Mouse (Mus musculus): Measurements from ENCODE around the gene Snx33. TPM values are rescaled to one million over a fixed set of nuclear protein-coding genes. Genes with fewer than 3 reads are reported as not detected.
A peak's percentile ranks its signal among the peaks of the same experiment; 100 is the strongest.

The Snx33 gene
- polyA plus RNA-seq, 1 experiment from 2014 or later: 6.5 TPM

DNA sequence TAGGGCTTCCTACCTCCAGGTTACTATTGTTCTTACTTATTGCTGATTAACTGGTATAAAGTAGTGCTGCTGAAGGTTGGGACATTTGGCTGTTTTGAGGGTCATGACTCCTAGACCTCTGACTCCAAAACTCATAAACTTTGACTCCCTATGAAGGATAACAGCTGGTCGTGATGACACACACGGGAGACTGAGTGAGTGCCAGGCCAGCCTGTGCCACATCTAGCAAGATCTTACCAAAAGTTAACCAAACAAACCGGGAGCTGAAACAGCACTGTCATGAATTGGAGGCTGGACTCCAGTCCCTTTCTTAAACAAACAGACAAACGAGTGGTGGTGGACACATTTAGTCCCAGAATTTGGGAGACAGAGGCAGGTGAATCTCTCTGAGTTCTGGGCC lies 1.3 kb upstream of the Snx33 start:
- H3K27ac ChIP-seq (ENCODE audit: low read depth, low read length): no peak overlapping the region
- no peaks in the 10 kb centered on the region for H3K36me3 ChIP-seq (ENCODE audit: control insufficient read depth, insufficient read depth, low read length)
- no peaks in the 10 kb centered on the region for H3K9me3 ChIP-seq (ENCODE audit: control insufficient read depth, low read length)
- no peak for ATAC-seq (ENCODE audit: insufficient read depth, low FRiP score, low TSS enrichment)
- no peak for DNase-seq (ENCODE audit: low spot score)
- H3K9ac ChIP-seq (ENCODE audit: low read length): no peak overlapping the region
- H3K4me2 ChIP-seq (ENCODE audit: low read depth): no peak overlapping the region
- no peak overlapping the region for H3K4me3 ChIP-seq (ENCODE audit: low read depth, low read length)
- no peaks in the 10 kb centered on the region for H3K27me3 ChIP-seq (ENCODE audit: control insufficient read depth, insufficient read depth, low read length)
- peaks cover 21% of the 10 kb centered on the region for H3K4me1 ChIP-seq (ENCODE audit: control insufficient read depth, insufficient read depth, low read length)
- 56% methylated on average over 4 of the region's 4 CpGs for WGBS

DNA sequence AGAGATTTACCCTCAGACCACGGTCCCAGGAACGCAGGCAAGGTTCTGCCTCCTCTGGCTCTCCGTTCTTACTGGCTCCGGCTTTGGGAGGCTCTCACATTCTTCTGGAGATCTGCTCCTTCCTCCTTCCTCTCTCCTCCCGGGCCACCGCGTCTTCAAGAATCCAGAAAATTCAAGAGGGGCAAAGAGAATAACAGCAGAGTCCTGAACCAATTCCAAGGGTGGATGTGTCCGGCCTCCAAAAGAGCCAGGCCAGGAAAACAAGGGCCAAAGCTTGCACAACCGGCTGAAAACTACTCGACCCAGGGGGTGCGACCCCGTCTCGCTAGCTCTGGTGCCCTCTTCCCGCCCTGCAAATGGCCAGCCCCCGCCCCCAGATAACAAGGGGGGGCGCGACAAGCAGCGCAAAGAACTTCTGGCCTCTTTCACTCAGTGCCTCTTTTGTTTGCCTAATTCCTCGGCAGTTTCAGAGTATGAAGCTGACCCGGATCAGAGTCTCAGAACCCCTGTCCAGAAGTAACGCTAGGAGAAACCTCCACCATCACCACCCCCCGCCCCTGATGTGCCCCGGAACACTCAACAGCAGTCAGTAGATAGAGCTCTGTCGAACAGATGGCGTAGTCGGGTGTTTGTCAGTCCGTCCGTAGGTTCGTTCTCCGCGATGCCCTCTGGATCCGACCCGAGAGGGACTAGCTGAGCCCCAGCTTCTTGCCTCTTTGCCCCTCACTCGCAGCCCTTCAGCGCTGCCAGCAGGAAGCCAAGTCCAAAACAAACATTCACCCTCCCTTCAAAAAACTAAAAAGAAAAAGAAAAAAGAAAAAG lies 769 bp downstream of the Snx33 start:
- DNase-seq (ENCODE audit: low spot score) (peak; percentile 58), ATAC-seq (ENCODE audit: insufficient read depth, low FRiP score, low TSS enrichment) (0 out of 2 replicates have a peak, but pooled peaks have one; percentile 25)
- H3K4me3 ChIP-seq (ENCODE audit: low read depth, low read length): peak overlapping the region; percentile 44
- peak overlapping the region; percentile 65 for H3K27ac ChIP-seq (ENCODE audit: low read depth, low read length)
- no peaks in the 10 kb centered on the region for H3K9me3 ChIP-seq (ENCODE audit: control insufficient read depth, low read length)
- H3K4me1 ChIP-seq (ENCODE audit: control insufficient read depth, insufficient read depth, low read length): peaks cover 31% of the 10 kb centered on the region
- no peaks in the 10 kb centered on the region for H3K36me3 ChIP-seq (ENCODE audit: control insufficient read depth, insufficient read depth, low read length)
- no peaks in the 10 kb centered on the region for H3K27me3 ChIP-seq (ENCODE audit: control insufficient read depth, insufficient read depth, low read length)
- H3K4me2 ChIP-seq (ENCODE audit: low read depth): peak overlapping the region; percentile 82
- peak overlapping the region; percentile 62 for H3K9ac ChIP-seq (ENCODE audit: low read length)
- under 1% methylated on average over 35 of the region's 35 CpGs for WGBS

DNA sequence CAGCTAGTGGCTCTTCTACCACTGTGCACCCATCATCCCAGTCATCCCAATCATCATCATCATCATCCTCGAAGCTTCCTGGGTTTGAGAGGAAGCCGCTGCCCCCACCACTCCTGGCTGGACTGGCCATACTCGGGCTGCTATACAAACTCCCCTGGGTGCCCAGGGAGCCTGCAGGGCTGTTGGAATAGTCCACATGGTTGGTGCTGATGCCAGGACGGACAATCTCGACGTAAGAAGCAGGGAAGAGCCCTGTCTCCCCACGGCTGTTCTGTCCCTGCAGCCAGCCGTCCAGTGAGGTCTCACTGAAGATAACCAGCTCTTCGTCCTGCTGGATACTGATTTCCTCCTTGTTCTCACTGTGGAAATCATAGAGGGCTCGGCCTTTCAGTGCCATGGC lies 1.8 kb downstream of the Snx33 start:
- Histone ChIP-seq H3K36me3 (ENCODE audit: control insufficient read depth, insufficient read depth, low read length) (no peaks in the 10 kb centered on the region), H3K9me3 (ENCODE audit: control insufficient read depth, low read length) (no peaks in the 10 kb centered on the region), H3K9ac (ENCODE audit: low read length) (no peak overlapping the region), H3K27ac (ENCODE audit: low read depth, low read length) (no peak overlapping the region), H3K27me3 (ENCODE audit: control insufficient read depth, insufficient read depth, low read length) (no peaks in the 10 kb centered on the region), H3K4me3 (ENCODE audit: low read depth, low read length) (no peak overlapping the region; the same call in 1 of the 2 replicates), H3K4me1 (ENCODE audit: control insufficient read depth, insufficient read depth, low read length) (peaks cover 31% of the 10 kb centered on the region), H3K4me2 (ENCODE audit: low read depth) (no peak overlapping the region; the same call in 1 of the 2 replicates)
- ATAC-seq (ENCODE audit: insufficient read depth, low FRiP score, low TSS enrichment): no peak
- DNase-seq (ENCODE audit: low spot score): no peak
- 91% methylated on average over 10 of the region's 10 CpGs for WGBS

DNA sequence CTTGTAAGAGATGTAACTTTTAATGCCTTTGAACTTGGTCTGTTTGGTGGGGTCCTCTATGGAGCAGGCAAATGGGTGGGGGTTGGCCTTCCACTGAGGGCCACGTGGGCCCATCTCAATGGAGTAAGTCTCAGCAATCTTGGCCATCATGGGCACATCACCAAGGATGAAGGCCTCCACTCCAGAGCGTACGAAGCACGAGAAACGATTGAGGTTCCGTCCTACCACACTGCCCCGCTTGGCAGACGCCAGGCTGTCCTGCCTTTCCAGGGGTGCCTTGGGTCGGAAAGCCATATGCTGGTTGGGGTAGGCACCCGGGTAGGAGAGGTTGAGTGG lies 2.2 kb downstream of the Snx33 start:
- ATAC-seq (ENCODE audit: insufficient read depth, low FRiP score, low TSS enrichment) (no peak), DNase-seq (ENCODE audit: low spot score) (no peak)
- no peak overlapping the region for H3K27ac ChIP-seq (ENCODE audit: low read depth, low read length)
- no peak overlapping the region for H3K4me3 ChIP-seq (ENCODE audit: low read depth, low read length)
- H3K9me3 ChIP-seq (ENCODE audit: control insufficient read depth, low read length): no peaks in the 10 kb centered on the region
- no peak overlapping the region for H3K4me2 ChIP-seq (ENCODE audit: low read depth)
- no peaks in the 10 kb centered on the region for H3K27me3 ChIP-seq (ENCODE audit: control insufficient read depth, insufficient read depth, low read length)
- peaks cover 31% of the 10 kb centered on the region for H3K4me1 ChIP-seq (ENCODE audit: control insufficient read depth, insufficient read depth, low read length)
- H3K36me3 ChIP-seq (ENCODE audit: control insufficient read depth, insufficient read depth, low read length): no peaks in the 10 kb centered on the region
- 94% methylated on average over 10 of the region's 10 CpGs for WGBS
- no peak overlapping the region for H3K9ac ChIP-seq (ENCODE audit: low read length)

DNA sequence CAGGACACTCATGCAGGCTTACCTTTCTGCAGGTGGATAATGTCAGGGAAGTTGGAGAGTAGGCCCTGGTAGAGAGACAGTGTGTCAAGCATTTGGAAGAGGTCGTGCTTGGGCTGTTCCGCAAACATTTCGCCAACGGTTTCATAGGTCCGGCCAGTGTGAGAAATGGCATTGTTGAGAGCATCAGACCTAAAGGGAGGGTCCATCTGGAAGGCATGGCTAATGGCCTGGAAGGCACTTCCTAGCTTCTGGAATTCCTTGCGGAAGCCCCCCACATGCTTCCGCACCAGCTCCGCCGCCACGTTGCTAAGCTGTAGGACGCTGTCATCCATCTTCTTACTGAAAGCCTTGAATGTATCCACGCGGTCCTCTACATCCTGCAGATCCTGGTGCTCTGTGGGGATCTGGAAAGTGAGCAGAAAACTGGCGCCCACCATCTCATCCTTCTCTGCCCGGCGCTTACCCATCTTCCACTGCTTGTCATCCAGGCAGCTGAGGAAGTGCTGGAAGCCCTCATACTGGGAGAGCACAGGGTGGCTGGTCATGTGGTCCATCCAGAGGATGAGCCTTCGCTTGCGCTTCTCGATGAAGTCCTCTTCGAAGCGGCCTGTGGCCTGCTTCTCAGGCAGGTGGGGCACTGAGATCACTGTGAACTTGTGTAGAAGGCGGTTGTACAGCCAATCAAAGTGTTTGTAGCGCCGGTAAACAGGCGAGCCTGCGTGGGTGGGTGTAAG lies 2.7 kb downstream of the Snx33 start:
- Histone ChIP-seq H3K27ac (ENCODE audit: low read depth, low read length) (no peak overlapping the region), H3K36me3 (ENCODE audit: control insufficient read depth, insufficient read depth, low read length) (no peaks in the 10 kb centered on the region), H3K9me3 (ENCODE audit: control insufficient read depth, low read length) (no peaks in the 10 kb centered on the region), H3K4me2 (ENCODE audit: low read depth) (peak overlapping the region; percentile 40), H3K4me3 (ENCODE audit: low read depth, low read length) (peak overlapping the region; percentile 16), H3K4me1 (ENCODE audit: control insufficient read depth, insufficient read depth, low read length) (peaks cover 31% of the 10 kb centered on the region), H3K27me3 (ENCODE audit: control insufficient read depth, insufficient read depth, low read length) (no peaks in the 10 kb centered on the region), H3K9ac (ENCODE audit: low read length) (peak overlapping the region; percentile 23)
- no peak for ATAC-seq (ENCODE audit: insufficient read depth, low FRiP score, low TSS enrichment)
- peak; percentile 25 for DNase-seq (ENCODE audit: low spot score)
- 84% methylated on average over 26 of the region's 26 CpGs for WGBS

DNA sequence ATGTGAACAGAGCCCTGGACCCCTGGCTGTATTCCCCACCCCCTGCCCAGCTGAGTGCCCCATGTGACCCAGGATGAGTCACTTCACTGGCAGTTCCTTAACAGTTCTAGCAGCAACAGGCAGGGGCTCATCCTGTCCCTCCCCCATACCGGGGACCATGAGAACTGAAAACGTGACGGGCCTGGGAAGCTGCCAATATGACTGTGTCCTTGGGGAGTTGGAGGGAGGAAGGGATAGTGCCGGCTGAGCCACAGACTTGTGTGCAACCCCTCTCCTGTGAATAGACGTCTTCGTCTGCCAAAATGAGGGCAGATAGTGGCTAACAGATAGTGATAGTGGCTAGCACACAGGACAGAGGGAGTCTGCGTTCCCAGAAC lies 3.5 kb downstream of the Snx33 start:
- DNase-seq (ENCODE audit: low spot score): peak; percentile 26
- 29% methylated on average over 7 of the region's 7 CpGs for WGBS
- no peaks in the 10 kb centered on the region for H3K27me3 ChIP-seq (ENCODE audit: control insufficient read depth, insufficient read depth, low read length)
- peak overlapping the region; percentile 23; the same call in 1 of the 2 replicates for H3K9ac ChIP-seq (ENCODE audit: low read length)
- H3K4me2 ChIP-seq (ENCODE audit: low read depth): peak overlapping the region; percentile 40
- no peak for ATAC-seq (ENCODE audit: insufficient read depth, low FRiP score, low TSS enrichment)
- H3K4me1 ChIP-seq (ENCODE audit: control insufficient read depth, insufficient read depth, low read length): peaks cover 31% of the 10 kb centered on the region
- H3K4me3 ChIP-seq (ENCODE audit: low read depth, low read length): peak overlapping the region; percentile 16; the same call in 1 of the 2 replicates
- H3K36me3 ChIP-seq (ENCODE audit: control insufficient read depth, insufficient read depth, low read length): no peaks in the 10 kb centered on the region
- H3K9me3 ChIP-seq (ENCODE audit: control insufficient read depth, low read length): no peaks in the 10 kb centered on the region
- no peak overlapping the region for H3K27ac ChIP-seq (ENCODE audit: low read depth, low read length)

DNA sequence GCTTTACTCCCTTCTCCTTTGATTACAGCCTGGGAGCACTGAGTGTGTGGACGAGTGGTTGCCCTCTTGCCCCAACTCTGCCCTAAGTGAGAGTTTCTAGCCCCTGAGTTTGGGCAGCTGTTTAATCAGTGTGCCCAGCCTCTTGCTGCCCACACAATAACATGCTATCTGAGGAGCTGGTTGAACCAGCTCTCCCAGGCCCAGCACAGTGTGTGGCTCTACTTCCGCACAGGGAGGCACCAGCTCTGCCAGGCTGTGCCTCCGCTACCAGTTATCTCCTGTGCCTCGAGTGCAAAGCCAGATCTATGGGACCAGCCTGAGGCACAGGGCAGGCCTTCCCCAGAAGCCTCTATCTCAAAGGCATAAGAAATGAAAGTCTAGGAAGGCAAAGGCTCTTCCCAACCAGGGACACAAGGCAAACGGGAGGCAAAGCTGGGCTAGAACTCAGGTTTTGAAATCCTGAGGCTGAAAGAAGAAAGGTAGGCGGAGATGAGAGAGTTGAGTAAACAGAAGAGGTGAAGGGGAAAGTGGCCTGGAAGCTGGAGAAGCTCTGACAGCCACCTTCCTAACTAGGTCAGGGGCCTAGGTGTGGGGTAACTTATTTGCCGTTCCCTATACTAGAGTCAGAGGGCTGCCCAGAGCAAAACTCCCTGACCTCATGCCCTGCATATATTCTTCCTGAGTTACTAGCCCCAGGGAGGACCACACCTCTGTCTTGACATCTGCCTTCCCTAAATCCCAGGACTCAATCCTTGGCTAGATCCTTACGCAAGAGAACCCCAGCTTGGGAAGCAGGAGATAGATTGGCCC lies 4.1 kb downstream of the Snx33 start:
- H3K36me3 ChIP-seq (ENCODE audit: control insufficient read depth, insufficient read depth, low read length): no peaks in the 10 kb centered on the region
- peaks cover 31% of the 10 kb centered on the region for H3K4me1 ChIP-seq (ENCODE audit: control insufficient read depth, insufficient read depth, low read length)
- DNase-seq (ENCODE audit: low spot score): no peak

DNA sequence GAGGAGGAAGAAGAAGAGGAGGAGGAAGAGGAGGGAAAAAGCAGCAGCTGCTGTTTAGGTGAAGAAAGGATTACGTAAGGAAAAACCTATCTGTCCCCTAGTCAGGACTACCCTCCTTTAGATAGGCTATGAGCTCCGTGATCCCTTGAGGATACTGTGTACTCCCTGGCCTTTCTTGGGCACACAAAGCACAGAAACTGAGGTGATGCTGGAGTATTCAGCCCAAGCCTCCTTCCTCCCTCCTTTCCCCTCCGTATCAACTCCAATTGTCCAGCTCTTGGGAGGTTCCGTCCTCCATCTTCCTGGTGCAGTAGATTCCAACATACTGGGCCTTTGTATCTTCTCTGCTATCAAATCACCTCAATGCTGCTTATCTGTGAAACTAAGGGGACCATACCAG lies 5.4 kb downstream of the Snx33 start:
- no peaks in the 10 kb centered on the region for H3K9me3 ChIP-seq (ENCODE audit: control insufficient read depth, low read length)
- H3K27ac ChIP-seq (ENCODE audit: low read depth, low read length): no peak overlapping the region
- no peak overlapping the region for H3K4me2 ChIP-seq (ENCODE audit: low read depth)
- H3K36me3 ChIP-seq (ENCODE audit: control insufficient read depth, insufficient read depth, low read length): no peaks in the 10 kb centered on the region; the same call in 1 of the 2 replicates
- peaks cover 28% of the 10 kb centered on the region for H3K4me1 ChIP-seq (ENCODE audit: control insufficient read depth, insufficient read depth, low read length)
- DNase-seq (ENCODE audit: low spot score) (no peak), ATAC-seq (ENCODE audit: insufficient read depth, low FRiP score, low TSS enrichment) (no peak)
- H3K27me3 ChIP-seq (ENCODE audit: control insufficient read depth, insufficient read depth, low read length): no peaks in the 10 kb centered on the region
- no peak overlapping the region for H3K9ac ChIP-seq (ENCODE audit: low read length)
- H3K4me3 ChIP-seq (ENCODE audit: low read depth, low read length): no peak overlapping the region
- 93% methylated on average over 4 of the region's 4 CpGs for WGBS

More for the DNA sequence above, 4.1 kb downstream of the Snx33 start:
- H3K27ac ChIP-seq (ENCODE audit: low read depth, low read length): no peak overlapping the region
- 73% methylated on average over 8 of the region's 8 CpGs for WGBS
- no peaks in the 10 kb centered on the region for H3K9me3 ChIP-seq (ENCODE audit: control insufficient read depth, low read length)
- peak overlapping the region; percentile 40 for H3K4me2 ChIP-seq (ENCODE audit: low read depth)
- H3K9ac ChIP-seq (ENCODE audit: low read length): peak overlapping the region; percentile 35
- H3K4me3 ChIP-seq (ENCODE audit: low read depth, low read length): peak overlapping the region; percentile 16; the same call in 1 of the 2 replicates
- ATAC-seq (ENCODE audit: insufficient read depth, low FRiP score, low TSS enrichment): no peak
- H3K27me3 ChIP-seq (ENCODE audit: control insufficient read depth, insufficient read depth, low read length): no peaks in the 10 kb centered on the region

Measured in neural tube, embryonic 11.5 days (tissue).